Mouse (Mus musculus) lung, embryonic 16.5 days (tissue): ENCODE data around the gene Cyp26b1. TPM values are rescaled to one million over a fixed set of nuclear protein-coding genes. Genes with fewer than 3 reads are reported as not detected.

Source experiments
- ATAC-seq: fragments of 200-750 bp; cut with Nextera tagmentation; 2 replicates; pipeline ENCODE4 v1.8.0; 2017; ENCODE audit warnings: low read depth, mild to moderate bottlenecking, moderate library complexity
- H3K27ac ChIP-seq: fragments of 300-500 bp; sonication (generic); 2 replicates; pipeline ENCODE4 v1.5.1; 2014; ENCODE audit warnings: mild to moderate bottlenecking, control low read depth, low read length
- H3K27me3 ChIP-seq: fragments of 300-500 bp; sonication (generic); 2 replicates; pipeline ENCODE4 v1.6.1; 2014; ENCODE audit warnings: low read depth, low read length, mixed read lengths; ENCODE audit not compliant: control insufficient read depth, insufficient read depth
- H3K36me3 ChIP-seq: fragments of 300-500 bp; sonication (generic); 2 replicates; pipeline ENCODE4 v1.6.1; 2014; ENCODE audit warnings: low read length; ENCODE audit not compliant: control insufficient read depth, insufficient read depth
- H3K4me1 ChIP-seq: fragments of 300-500 bp; sonication (generic); replicated peaks from 2 replicates; pipeline ENCODE4 v1.6.1; 2014; ENCODE audit warnings: low read length, mixed read lengths; ENCODE audit not compliant: control insufficient read depth, insufficient read depth
- H3K4me2 ChIP-seq: fragments of 300-500 bp; sonication (generic); 2 replicates; pipeline ENCODE4 v1.6.1; 2014; ENCODE audit warnings: low read depth, low read length, control low read depth
- H3K4me3 ChIP-seq: fragments of 300-500 bp; sonication (generic); 2 replicates; pipeline ENCODE4 v1.5.1; 2014; ENCODE audit warnings: mild to moderate bottlenecking, low read length, control low read depth
- H3K9ac ChIP-seq: fragments of 300-500 bp; sonication (generic); 2 replicates; pipeline ENCODE4 v1.6.1; 2014; ENCODE audit warnings: low read length, control low read depth
- H3K9me3 ChIP-seq: fragments of 300-500 bp; sonication (generic); 2 replicates; pipeline ENCODE4 v1.6.1; 2016; ENCODE audit warnings: low read length; ENCODE audit not compliant: control insufficient read depth
- WGBS: fragments of 180-500 bp; shearing (Covaris S2); extraction: QIAGEN DNeasy Blood & Tissue Kit; methylation state at CpG from one replicate; pipeline ENCODE4 v1.1.7; 2014; 5-methylcytosine and 5-hydroxymethylcytosine counted together
- polyA plus RNA-seq: library from polyadenylated mRNA; unstranded; fragments of >200 nt; fragmentation: Nextera tagmentation; extraction: Ambion mirVana; gene quantifications from 2 replicates; pipeline ENCODE4 v1.2.1, GENCODE M21; 2015

The Cyp26b1 gene
- polyA plus RNA-seq, 1 experiment from 2014 or later, result 2.3 TPM

- ATAC-seq, result no peak
- H3K9me3 ChIP-seq, result no peaks in the 10 kb centered on the region
- WGBS, result 66% methylated on average over 9 of the region's 9 CpGs
- no peak overlapping the region for H3K27ac ChIP-seq
- H3K4me2 ChIP-seq, result no peak overlapping the region
- H3K27me3 ChIP-seq, result no peaks in the 10 kb centered on the region
- H3K9ac ChIP-seq, result no peak overlapping the region
- H3K4me3 ChIP-seq, result no peak overlapping the region
- no peaks in the 10 kb centered on the region for H3K4me1 ChIP-seq
- H3K36me3 ChIP-seq, result no peaks in the 10 kb centered on the region
These were observed 43.8 kb downstream of the Cyp26b1 start for GRCm38 (mm10) chr6:84549852-84550437.

- no peak overlapping the region for H3K9ac ChIP-seq
- no peak overlapping the region for H3K4me3 ChIP-seq
- H3K27ac ChIP-seq, result no peak overlapping the region
- 73% methylated on average over 2 of the region's 2 CpGs for WGBS
- no peaks in the 10 kb centered on the region for H3K9me3 ChIP-seq
- no peak overlapping the region for H3K4me2 ChIP-seq
- H3K27me3 ChIP-seq, result no peaks in the 10 kb centered on the region
- H3K4me1 ChIP-seq, result no peaks in the 10 kb centered on the region
- H3K36me3 ChIP-seq, result no peaks in the 10 kb centered on the region
- ATAC-seq, result no peak
These were observed 48.3 kb downstream of the Cyp26b1 start for GRCm38 (mm10) chr6:84545428-84545827.

- H3K4me3 ChIP-seq, result no peak overlapping the region
- H3K4me2 ChIP-seq, result no peak overlapping the region
- no peaks in the 10 kb centered on the region for H3K4me1 ChIP-seq
- whole genome bisulfite sequencing, result 70% methylated on average over 3 of the region's 3 CpGs
- no peak overlapping the region for H3K27ac ChIP-seq
- H3K9ac ChIP-seq, result no peak overlapping the region
- ATAC-seq, result no peak
- H3K9me3 ChIP-seq, result no peaks in the 10 kb centered on the region
- no peaks in the 10 kb centered on the region for H3K36me3 ChIP-seq
- H3K27me3 ChIP-seq, result no peaks in the 10 kb centered on the region
These were observed 49.3 kb downstream of the Cyp26b1 start for GRCm38 (mm10) chr6:84544359-84544758.

- WGBS, result 30% methylated on average over 5 of the region's 5 CpGs
- no peaks in the 10 kb centered on the region for H3K27me3 ChIP-seq
- no peak overlapping the region for H3K4me2 ChIP-seq
- ATAC-seq, result no peak
- H3K9me3 ChIP-seq, result no peaks in the 10 kb centered on the region
- H3K4me1 ChIP-seq, result no peaks in the 10 kb centered on the region
- H3K4me3 ChIP-seq, result no peak overlapping the region
- no peaks in the 10 kb centered on the region for H3K36me3 ChIP-seq
- H3K9ac ChIP-seq, result no peak overlapping the region
- no peak overlapping the region for H3K27ac ChIP-seq
These were observed 50.2 kb downstream of the Cyp26b1 start for GRCm38 (mm10) chr6:84543516-84543915.

- no peaks in the 10 kb centered on the region for H3K9me3 ChIP-seq
- no peak overlapping the region for H3K9ac ChIP-seq
- no peak for ATAC-seq
- no peaks in the 10 kb centered on the region for H3K36me3 ChIP-seq
- WGBS, result 35% methylated on average over 4 of the region's 4 CpGs
- no peaks in the 10 kb centered on the region for H3K27me3 ChIP-seq
- no peak overlapping the region for H3K4me2 ChIP-seq
- no peak overlapping the region for H3K27ac ChIP-seq
- no peak overlapping the region for H3K4me3 ChIP-seq
- no peaks in the 10 kb centered on the region for H3K4me1 ChIP-seq
These were observed 53.8 kb downstream of the Cyp26b1 start for GRCm38 (mm10) chr6:84539924-84540323.

- Histone ChIP-seq H3K4me2 (no peak overlapping the region), H3K9ac (no peak overlapping the region), H3K4me1 (no peaks in the 10 kb centered on the region), H3K9me3 (no peaks in the 10 kb centered on the region), H3K36me3 (no peaks in the 10 kb centered on the region), H3K27me3 (no peaks in the 10 kb centered on the region), H3K27ac (no peak overlapping the region), H3K4me3 (no peak overlapping the region)
- ATAC-seq, result no peak
- WGBS, result 71% methylated on average over 3 of the region's 3 CpGs
These were observed 55.0 kb downstream of the Cyp26b1 start for GRCm38 (mm10) chr6:84538681-84539080.

GRCm38 (mm10) chr6:84537611-84538197 is 56.0 kb downstream of the Cyp26b1 start:
- Histone ChIP-seq H3K4me1 (no peaks in the 10 kb centered on the region), H3K27ac (no peak overlapping the region), H3K36me3 (no peaks in the 10 kb centered on the region), H3K4me3 (no peak overlapping the region), H3K27me3 (no peaks in the 10 kb centered on the region), H3K4me2 (no peak overlapping the region), H3K9ac (no peak overlapping the region), H3K9me3 (no peaks in the 10 kb centered on the region)
- 53% methylated on average over 16 of the region's 16 CpGs for WGBS
- ATAC-seq, result peak; percentile 26; the same call in 1 of the 2 replicates

- no peak for ATAC-seq
- Histone ChIP-seq H3K9ac (no peak overlapping the region), H3K27ac (no peak overlapping the region), H3K9me3 (no peaks in the 10 kb centered on the region), H3K36me3 (no peaks in the 10 kb centered on the region), H3K4me3 (no peak overlapping the region), H3K4me1 (no peaks in the 10 kb centered on the region), H3K27me3 (no peaks in the 10 kb centered on the region), H3K4me2 (no peak overlapping the region)
- 70% methylated on average over 3 of the region's 3 CpGs for WGBS
These were observed 58.8 kb downstream of the Cyp26b1 start for GRCm38 (mm10) chr6:84534944-84535343.

- Histone ChIP-seq H3K4me2 (no peak overlapping the region), H3K4me3 (no peak overlapping the region), H3K27ac (no peak overlapping the region), H3K36me3 (no peaks in the 10 kb centered on the region), H3K9ac (no peak overlapping the region), H3K9me3 (no peaks in the 10 kb centered on the region), H3K4me1 (no peaks in the 10 kb centered on the region), H3K27me3 (no peaks in the 10 kb centered on the region)
- ATAC-seq, result no peak
These were observed 63.8 kb downstream of the Cyp26b1 start for GRCm38 (mm10) chr6:84529912-84530311.
